Mouse (Mus musculus): Measurements from ENCODE around the gene Dpf3.

Dpf3 gene

DNA sequence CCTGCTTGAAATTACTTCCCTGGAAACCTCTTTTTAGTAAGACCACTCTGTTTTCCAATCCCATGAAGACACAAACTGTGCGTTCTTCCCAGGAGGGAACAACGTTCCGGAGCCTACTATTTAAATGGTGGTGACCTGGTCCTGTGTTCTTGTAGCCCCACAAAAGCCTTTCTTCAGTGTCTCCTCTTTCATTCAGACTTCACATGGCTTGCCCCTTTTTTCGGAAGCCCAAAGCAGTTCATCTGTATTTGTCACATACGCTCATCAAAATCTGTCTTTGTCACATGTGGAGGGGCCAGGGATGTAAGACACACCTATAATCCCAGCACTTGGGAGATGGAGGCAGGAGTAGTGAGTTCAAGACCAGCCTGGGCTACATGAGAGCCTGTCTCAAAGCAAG is 73.8 kb downstream of the Dpf3 start:
- DNase-seq (ENCODE audit: low spot score in 2 of 2): no peak

DNA sequence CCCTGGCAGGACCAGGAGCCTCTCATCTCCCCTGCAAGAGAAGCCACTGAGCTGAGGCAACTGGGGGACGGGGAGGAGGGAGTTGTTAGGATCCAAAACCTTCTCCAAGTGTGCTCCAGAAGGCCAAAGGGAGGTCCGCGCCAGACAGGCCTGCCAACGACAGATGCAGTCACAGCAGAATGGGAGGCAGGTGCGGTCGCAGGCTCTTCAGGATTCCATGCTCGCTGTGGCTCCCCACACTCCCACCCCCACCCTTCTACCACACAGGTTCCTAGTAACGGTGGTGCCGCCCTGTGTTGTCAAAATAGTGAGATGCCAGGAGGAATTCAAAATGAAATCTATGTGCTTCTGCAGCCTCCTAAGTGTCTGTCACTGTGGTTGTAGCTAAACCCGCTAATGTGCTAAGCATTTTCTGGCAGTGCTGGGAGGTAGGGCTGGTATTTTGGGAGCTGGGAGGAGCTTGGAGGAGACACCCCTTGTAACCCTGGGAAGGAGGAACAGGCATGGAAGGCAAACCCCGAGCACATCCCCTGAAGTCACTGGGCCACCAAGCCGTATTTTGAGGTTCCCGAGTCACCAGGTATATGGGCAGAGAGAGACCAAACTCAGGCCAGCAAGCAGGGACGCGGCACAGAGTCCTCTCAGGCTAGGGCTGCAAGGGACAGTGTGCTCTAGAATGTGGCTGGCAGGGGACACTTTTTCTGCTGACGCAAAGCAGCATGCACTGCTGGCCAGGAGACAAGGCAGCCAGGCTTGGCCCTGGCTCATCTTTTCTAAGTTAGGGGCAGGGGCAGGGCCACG is 75.6 kb downstream of the Dpf3 start:
- peak in 1 of 2 experiments; percentile 51 for DNase-seq (ENCODE audit: low spot score in 2 of 2)

DNA sequence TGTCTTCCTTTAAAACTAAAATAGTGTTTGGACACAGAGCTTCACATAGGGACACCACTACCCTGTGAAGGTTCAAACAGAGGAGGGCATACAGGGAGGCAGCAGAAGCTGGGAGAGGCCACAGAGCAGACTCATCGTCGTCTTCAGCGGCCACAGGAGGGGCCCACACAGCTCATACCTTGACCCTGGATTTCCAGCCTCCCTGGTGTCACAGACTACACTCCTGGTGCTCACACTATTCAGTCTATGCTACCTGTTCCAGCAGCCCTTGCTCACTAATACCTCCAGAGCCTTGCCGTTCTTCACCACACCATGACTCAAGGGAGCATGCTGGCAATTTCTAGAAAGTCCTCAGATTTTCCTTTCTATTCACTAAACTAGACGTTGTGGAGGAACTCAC is 76.5 kb downstream of the Dpf3 start:
- DNase-seq (ENCODE audit: low spot score in 2 of 2): no peak

DNA sequence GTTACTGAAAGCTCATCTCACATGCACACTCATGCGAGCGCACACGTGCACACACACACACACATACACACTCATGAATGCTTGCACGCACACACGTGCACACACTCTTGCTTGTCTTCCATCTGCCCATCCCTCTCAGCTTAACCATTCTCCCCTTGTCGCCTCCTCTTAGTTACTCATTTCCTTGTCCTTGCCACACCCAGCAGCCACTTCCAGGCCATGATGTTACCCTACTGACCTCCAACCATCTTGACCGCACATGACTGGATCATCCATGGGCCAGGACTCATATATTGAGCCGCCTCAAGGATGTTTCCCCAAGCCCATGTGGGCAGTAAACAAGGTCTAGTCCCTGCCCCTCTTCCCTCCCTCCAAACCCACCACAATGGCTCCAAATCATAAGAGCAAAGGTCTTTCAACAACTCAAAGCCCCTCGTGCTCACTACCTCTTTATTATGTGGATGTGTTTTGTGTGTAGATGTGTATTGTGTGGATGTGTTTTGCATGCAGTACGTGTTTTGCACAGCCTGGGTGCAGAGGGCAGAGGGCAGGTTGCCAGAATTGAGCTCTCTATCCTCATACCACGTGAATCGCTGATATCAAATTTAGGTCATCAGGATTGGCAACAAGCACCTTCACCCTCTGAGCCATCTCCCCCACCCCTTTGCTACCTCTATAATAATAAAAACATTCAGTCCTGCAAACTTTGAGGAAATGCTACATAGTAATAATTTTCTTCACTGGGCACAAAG is 82.0 kb downstream of the Dpf3 start:
- DNase-seq (ENCODE audit: low spot score in 2 of 2): no peak

DNA sequence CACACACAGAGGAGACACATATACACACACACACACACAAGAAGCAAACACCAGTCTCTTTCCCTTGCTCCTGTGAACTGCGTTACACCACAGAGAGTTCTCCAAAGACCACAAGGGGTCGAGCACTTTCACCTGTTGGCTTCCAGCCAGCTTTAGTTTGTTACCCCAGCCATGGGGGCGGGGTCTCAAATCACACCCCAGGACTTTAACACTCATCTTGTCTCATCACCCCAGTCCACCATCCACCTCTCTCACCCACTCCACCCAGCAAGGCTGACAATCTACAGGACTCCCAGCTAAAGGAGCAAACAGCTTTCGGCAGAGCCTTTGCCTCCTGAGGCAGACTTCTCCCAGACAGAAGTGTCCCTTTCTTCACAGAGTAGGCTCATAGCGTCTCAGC is 85.2 kb downstream of the Dpf3 start:
- no peak for DNase-seq (ENCODE audit: low spot score in 2 of 2)

DNA sequence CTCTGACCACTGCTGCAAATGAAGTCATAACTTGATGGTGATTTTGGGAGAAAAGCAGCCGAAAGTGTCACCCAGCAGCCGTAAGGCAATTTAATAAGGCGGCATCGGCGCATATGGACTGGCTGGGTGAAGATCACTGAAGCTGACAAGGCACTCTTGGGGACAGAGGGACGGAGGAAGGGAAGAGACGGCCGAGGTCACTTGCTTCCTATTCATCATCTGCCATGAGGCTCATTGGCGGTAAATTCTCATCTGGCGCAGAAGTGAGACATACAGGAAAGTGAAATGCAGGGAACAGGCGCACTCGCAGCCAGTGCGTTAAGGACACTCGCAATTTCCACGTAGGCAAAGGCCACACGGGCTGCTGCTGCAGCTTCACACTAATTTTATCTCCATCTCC is 95.5 kb downstream of the Dpf3 start:
- no peak for DNase-seq (ENCODE audit: low spot score in 2 of 2)

DNA sequence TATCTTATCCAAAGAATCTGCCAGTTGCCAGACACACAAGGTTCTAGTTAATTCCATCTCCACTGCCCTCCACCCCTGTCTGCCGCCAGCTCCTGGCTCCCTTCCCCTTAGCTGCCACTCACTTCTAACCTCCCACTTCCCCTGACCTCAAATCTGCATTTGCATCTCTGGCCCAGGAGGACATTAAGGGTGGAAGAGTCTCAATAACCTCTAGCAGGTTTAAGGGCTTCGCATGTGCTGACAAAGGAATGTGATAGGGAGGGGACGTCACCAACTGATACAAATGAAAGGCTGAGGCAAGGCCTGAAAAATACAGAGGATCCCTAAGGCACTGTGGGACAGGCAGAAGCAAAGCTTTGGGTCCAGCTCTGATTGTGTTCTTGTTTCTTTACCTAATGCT is 100.0 kb downstream of the Dpf3 start:
- DNase-seq (ENCODE audit: low spot score in 2 of 2): no peak

DNA sequence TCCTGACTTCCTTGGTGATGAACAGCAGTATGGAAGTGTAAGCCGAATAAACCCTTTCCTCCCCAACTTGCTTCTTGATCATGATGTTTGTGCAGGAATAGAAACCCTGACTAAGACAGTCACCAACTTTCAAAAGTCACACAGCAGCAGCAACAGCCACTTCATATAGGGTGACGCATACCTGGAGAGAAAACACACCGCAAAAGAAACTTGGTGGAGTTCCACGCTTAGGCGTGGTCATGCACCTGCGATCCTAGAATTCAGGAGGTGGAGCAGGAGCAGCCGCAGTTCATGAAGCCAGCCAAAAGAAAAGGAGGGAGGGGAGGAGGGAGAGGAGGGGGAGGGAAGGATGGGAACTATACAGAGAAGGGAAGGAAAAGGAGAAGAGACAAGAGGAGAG is 106.4 kb downstream of the Dpf3 start:
- peak in 1 of 2 experiments; percentile 17 for DNase-seq (ENCODE audit: low spot score in 2 of 2)

DNA sequence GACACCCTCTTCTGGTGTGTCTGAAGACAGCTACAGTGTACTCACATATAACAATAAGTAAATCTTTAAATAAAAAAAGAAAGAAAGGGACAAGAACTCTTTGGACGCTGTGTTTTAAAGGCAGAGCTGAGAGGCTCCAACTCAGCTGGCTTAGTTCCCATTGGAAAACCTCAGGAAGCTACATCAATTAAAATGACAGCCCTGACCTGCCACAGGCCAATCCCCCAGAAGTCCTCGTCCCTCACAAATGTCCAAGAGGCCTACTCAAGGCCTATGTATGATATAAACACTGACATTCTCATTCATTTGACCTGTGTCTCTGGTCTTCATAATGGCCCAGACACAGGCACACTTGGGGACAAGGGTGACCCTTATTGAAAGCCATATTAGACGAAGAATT is 107.5 kb downstream of the Dpf3 start:
- no peak for DNase-seq (ENCODE audit: low spot score in 2 of 2)

DNA sequence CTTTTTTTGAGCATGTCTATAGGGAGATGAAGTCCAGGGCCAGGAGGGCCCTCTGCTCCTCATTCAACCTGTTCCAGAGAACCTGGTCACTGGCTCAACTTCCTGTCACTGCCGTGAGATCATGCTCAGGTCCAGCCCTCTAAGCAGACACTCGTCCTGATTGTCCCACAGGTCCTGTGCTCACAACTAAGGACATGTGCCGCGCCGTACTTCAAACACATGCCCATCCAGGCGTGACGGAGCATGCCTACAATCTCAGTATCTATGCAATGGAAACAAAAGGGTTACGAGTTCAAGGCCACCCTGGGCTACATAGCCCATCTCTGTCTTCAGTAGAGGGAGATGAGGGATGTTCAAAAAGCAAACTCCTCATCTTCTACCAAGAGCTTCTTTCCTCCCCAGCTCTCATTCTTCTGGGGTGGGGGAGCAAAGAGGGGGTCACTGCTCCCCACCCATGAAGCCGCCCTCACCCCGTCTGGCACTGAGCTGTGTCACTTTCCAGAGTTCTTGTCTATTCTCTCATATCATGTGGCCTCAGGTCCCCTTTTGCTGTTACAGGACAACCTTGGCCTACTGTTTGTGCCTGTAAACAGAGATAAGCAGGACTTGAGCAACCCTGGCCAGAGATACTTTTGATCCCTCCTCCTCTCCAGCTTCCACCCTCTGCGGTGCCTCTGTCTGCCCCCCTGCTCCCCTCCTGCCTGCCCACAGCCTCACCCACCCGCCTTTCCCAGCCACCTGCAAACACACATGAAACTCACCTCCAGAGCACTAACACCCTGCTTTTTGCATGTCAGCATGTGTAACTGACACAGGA is 112.3 kb downstream of the Dpf3 start:
- peak in 1 of 2 experiments; percentile 11 for DNase-seq (ENCODE audit: low spot score in 2 of 2)

DNA sequence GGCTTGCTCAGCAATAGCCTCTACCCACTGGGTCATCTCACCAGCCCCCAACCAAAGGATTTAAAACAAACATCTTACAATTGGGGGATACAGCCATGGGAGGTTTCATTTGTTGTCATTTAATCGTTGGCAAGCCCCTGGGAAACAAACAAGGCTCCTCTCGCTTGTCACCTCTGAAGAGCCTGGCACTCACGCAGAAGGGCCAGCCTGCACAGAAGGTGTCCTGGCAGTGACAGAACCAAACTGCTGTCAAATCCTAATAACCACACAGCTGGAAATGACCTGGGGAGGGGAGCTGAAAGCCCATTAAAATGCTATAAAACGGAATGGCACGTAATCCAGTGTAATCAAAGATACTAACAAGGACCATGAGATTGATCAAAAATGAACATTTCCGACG is 114.4 kb downstream of the Dpf3 start:
- DNase-seq (ENCODE audit: low spot score in 2 of 2): no peak

DNA sequence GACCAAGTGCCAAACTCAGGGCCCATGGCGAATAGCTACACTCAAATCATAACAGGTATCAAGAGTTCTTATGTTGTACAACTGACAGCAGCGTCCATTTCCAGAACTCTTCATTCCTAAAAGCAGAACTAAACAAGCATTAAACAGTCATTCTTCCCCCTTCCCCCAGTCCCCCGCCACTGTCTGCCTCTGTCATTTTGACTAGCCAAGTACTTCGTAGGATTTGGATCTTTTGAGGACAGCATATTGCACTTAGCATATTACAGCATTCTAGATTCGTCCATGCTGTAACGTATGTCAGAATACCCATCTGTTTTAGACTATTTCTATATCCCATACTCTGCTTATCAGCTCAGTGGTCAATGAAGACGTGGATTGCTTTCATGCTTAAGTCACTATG is 115.2 kb downstream of the Dpf3 start:
- no peak for DNase-seq (ENCODE audit: low spot score in 2 of 2)

DNA sequence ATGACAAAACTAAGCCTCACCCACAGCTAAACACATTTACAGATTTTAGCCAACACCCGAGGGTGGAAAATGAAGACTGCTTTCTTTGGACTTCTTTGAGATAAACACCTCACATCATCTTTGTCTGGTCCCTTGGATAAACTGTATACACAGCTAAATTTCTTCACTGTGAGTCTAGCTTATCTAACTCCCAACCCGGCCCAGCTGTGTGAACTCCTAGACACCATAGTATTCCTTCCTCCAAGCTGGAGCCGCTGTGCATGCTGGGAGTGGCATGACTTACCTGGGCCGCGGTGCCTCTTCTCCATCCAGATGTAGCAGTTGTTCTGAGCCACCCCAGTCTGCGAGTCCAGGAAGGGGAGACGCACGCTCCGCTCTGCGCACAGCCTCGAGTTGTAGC is 117.3 kb downstream of the Dpf3 start:
- DNase-seq (ENCODE audit: low spot score in 2 of 2): no peak

DNA sequence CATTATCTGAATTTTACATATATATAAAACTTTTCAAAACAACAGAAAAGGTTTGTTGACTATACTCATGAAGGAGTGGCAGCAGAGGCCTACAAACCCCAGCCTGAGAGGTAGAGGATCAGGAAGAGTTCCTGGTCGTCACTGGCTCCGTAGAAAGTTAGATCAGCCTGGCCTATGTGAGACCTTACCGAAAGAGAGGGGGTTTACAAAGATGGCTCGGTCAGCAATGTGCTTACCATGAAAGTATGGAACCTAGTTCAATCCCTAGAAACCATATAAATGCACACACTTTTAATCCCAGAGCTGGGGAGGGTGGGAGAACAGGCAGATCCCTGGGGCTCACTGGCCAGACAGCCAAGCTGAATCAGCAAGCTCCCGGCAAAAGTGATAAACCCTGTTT is 118.1 kb downstream of the Dpf3 start:
- no peak for DNase-seq (ENCODE audit: low spot score in 2 of 2)

DNA sequence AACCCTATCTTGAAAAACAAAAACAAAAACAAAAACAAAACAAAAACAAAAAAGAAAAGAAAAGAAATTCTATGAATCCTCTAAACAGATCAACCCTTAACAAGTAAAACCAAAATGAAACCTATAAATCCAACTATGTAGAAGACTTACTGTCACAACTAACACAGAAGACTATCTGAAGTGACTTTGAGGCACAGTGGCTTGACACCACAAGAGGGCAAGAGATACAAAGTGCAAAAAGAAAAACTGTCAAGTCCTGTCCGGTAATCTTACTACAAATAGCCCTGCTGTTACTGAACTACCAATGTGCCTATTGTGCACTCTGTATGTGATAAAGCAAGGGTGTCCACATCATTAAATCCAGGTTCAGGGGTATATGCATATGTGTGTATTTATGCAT is 120.0 kb downstream of the Dpf3 start:
- DNase-seq (ENCODE audit: low spot score in 2 of 2): no peak

DNA sequence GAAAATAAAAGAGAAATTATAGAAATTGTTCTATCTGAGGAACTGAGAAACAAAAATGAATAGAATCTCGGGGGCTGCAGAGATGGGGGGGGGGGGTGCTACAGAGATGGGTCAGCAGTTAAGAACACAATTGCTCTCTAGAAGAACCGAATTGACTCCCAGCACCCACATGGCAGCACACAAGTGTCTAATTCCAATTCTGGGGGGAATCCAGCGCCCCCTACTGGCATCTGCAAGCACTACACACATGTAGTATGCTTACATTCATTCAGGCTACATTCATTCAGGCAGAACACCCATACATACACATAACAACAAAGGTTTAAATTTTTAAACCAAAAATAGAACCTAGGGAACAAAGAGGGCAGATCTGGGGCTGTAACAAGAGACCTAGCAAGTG is 122.7 kb downstream of the Dpf3 start:
- DNase-seq (ENCODE audit: low spot score in 2 of 2): no peak

DNA sequence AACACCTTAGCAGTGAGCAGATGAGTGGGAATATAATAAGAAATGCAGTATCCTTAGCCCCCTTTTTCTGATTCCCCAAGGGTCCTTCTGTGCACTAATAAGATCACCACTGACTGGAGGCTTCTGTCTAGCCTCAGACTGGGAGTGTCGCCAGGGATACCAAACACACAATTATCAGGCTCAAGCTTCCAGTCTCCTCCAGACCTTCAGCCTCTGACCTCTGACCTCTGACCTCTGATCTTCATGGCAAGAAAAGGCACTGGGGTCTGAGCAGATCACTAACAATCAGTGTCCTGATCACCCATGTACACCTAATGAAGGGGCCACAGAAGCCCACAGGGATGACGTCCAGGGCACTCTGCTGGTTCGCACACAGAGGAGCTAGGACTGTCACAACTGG is 125.7 kb downstream of the Dpf3 start:
- no peak for DNase-seq (ENCODE audit: low spot score in 2 of 2)

DNA sequence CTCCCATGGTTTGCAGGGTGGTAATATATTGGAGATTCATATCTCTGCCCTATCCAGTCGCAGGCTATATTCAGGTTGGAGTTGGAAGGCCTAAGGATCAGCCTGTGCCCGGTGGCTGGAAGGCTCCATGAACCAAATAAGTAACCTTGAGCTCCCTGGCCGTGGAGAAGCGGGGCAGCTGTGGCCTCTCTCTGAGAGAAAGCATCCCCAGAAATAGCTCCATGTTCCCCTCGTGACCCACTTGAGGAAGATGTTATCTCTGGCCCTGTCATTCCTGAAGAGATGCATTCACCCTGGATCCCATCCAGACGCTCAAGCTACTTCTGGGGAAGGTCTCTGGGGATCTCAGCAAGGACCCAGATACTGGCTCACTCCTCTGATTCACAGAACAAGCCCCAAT is 134.9 kb downstream of the Dpf3 start:
- DNase-seq (ENCODE audit: low spot score in 2 of 2): no peak

DNA sequence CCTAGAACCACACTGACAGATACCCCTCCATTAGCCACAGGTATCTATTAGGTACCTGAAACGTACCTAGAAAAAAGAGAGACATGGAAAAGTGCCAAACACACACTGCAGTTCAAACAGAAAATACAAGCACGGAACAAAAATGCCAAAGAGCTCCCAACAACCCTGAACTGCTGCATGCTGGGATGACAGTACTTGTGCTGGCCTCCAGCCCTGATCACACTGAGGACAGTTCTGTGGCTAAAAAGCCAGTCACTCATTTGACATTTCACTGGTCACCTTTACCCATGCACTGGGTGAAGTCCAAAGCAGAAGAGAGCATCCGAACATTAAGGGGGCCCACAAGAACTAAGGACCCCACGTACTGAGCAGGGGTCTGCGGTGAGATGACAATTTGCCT is 137.8 kb downstream of the Dpf3 start:
- DNase-seq (ENCODE audit: low spot score in 2 of 2): no peak

DNA sequence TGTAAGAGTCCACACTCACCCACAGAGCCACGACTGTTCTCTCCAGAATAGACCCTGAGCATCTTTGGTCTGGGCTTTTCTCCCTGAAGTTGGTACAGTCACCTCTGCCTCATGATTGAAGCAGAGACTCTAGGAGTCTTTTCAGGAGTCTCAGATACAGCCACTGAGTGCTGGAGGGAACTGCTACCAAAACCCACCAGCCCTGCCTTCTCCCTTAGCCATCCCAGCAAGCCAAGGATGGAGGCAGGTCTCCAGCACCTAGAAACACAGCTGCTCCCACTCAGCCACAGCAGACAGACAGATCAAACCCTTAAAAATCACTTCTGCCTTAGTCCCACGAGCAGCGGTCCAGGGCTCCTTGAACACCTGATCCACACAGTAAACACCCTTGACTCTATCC is 139.3 kb downstream of the Dpf3 start:
- no peak for DNase-seq (ENCODE audit: low spot score in 2 of 2)

DNA sequence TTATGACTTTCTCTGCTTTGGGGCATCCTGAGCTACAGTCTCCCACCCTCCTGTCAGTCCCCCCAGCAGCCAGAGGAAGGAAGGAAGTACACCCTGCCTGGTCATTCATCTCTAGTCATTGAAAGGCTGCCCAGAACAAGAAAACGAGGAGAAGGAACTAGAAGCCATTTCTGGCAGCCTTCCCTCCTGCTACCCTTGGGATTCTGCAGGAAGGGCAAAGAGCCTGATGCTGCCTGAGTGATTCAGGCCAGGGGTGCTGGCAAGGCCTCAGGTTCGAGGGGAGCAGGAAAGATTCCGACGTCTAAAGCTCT is 144.7 kb downstream of the Dpf3 start:
- peak in 1 of 2 experiments; percentile 70 for DNase-seq (ENCODE audit: low spot score in 2 of 2)

DNA sequence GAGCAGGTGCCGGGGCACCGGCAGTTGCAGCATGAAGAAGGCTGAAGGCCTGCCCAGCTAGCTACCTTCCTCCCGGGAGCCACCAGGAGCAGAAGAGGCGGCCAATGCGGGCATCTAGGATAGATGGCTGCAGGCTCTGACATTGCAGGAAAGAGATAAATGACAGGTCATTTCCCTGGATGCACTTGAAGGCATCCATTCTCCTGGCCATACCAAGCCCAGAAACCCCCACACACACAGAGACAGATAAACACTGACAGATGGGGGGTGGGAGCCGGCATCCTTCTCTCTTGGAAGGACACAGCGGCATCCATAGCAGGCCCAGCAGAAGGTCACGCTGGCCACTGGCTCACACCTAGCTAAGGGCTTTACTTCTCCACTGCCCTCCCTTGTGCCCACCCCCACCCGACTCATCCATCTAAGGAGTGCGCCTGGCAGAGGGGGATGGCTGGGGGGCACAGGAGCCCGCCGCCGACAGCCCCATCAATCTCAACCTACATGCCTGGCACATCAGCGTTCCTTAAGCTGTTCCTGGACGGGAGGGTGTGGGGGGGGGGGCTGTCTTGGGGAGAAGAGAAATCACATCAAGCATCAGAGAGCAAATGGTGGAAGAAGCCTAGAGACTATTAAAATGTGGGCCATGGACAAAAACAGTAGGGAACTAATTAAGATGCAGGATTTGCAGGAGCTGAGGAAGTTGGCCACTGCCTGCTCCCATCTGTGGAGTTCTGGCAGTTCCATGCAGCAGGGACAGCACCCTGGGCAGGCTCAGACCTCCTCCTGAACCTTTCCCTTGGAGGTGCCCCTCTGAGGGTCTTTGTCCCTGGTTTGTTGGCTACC is 145.3 kb downstream of the Dpf3 start:
- peak in 1 of 2 experiments; percentile 49 for DNase-seq (ENCODE audit: low spot score in 2 of 2)

All from cerebellum, postnatal 4 days (tissue).